Mouse (Mus musculus) frontal cortex, postnatal 36 days (tissue): ENCODE measurements around the gene Fam214b.
A peak's percentile ranks its signal among the peaks of the same experiment; 100 is the strongest.

Experiments
- DNase-seq, 2 experiments: peaks; one replicate each; pipeline ENCODE4 v3.0.0; 2022; ENCODE audit warnings: low spot score in 2 of 2

Gene Fam214b

DNA sequence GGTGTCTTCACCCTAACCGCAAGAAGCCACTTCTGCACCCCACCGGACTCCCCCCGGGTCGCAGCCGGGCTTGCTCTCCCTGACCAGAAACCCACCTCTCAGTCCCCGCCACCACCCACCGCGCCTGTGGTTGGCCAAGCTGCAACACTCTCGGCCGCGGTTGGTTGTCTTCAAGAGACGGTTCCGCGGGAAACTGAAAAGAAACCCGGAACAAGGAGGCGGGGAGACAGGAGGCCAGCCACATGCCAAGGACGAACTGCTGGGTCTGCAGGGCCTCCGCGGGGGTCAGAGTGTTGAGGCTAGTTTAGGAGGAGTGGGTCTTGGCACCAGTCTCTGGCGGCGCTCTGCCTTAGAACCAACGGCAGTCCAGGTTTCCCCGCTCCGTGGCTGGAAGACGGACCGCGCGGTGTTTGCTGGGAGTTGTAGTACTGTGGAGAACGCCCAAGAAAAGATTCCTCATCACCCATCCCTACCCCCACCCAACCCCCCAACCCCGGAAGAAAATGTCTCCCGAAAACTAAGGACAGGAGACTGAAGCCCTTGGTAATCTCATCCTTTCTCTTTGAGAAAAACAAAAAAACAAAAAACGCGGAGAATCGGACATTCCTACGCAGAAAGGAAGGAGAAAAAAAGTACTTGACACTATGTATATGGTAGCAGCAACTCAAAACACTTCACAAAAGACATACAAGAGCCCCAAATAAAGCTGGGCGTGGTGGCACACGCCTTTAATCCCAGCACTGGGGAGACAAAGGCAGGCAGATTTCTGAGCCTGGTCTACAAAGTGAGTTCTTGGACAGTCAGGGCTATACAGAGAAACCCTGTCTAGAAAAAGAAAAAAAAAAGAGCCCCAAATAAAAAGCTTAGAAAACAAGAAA, 35.6 kb downstream of the Fam214b start, which contains the start of gene Fancg:
Gene Fancg (minus strand): TSS at position 346 of the 878 bp plus-strand sequence.
- peak; percentile 85 to 88 for DNase-seq

DNA sequence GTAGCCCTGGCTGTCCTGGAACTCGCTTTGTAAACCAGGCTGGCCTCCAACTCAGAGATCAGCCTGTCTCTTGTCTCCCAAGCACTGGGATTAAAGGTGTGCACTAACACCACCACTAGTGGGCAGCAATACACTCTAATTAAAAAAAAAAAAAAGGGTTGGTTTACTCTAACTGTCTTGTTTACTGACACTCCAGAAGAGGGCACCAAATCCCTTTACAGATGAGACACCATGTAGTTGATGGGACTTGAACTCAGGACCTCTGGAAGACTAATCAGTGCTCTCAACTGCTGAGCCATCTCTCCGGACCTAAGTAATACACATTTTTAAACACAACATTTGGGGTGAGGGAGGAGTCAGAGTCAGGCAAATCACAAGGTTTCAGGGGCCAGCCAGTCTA, 40.3 kb downstream of the Fam214b start:
- DNase-seq, result peak in 1 of 2 experiments; percentile 20

DNA sequence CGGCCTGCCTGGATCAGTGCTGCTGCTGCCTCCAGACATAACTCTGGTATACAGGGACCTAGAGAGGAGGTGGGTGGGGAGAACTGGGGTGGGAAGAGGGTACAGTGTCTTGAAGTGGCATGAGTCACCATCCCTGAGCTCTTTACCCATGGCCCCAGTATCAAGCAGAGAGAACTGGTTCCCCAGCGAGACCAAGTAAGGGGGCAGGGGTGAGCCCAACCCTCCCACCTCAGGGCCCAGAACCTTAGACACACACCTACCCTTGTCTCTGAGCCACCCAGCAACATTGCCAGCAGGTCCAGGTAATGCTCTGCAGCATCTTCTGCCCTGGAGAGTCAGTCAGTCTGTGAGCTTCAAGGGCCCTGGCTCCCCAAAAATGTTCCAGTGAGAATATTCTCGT, 41.1 kb downstream of the Fam214b start:
- DNase-seq, result no peak

DNA sequence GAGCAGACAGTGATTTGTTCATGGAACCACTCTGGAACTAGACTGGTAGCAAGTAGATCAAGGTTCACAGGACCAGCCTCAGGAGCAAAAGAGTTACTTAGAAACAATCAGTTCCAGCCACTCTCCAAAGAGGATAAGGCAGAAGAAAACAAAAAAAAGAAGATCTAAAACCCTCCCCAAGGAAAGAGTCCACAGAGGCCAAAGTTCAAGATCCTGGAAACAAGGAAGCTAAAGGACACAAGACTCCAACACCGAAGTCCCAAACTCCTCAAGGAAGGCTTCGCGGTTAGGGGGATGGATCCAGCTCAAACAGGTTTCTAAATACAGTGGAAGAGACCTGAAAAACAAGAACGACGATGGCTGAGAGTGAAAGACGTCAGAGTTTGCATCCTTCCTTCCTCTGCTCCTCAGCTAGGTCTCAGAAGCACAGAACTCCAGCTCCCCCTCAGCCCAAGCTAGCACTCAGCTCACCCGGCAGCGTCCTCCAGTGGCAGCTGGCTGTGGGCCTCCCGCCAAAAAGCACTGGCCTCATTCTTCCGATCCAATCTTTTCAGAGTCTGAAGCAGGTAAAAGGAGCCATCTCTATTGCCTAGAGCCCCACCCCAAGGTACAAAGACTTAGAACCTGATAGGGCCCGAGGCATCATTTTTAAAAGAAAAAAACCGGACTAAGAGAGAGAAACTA, 43.1 kb downstream of the Fam214b start:
- DNase-seq, result no peak

DNA sequence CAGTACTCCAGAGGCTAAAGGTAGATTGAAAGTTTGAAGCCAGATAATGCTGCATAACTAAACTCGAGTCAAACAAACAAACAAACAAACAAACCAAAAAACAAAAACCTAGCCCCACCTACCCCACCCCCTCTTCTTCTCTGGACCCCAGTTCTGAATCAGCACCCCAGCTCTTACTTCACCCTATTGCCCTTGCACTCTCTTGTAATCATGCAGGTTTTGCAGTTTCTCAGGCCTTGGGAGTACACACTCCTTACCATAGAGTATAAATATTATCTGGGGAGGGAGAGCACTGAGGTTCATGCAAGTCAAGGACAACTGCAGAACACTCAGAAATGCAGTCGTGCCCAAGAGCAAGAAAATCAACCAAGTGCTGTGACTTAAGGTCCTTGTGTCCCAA, 44.7 kb downstream of the Fam214b start:
- no peak for DNase-seq

DNA sequence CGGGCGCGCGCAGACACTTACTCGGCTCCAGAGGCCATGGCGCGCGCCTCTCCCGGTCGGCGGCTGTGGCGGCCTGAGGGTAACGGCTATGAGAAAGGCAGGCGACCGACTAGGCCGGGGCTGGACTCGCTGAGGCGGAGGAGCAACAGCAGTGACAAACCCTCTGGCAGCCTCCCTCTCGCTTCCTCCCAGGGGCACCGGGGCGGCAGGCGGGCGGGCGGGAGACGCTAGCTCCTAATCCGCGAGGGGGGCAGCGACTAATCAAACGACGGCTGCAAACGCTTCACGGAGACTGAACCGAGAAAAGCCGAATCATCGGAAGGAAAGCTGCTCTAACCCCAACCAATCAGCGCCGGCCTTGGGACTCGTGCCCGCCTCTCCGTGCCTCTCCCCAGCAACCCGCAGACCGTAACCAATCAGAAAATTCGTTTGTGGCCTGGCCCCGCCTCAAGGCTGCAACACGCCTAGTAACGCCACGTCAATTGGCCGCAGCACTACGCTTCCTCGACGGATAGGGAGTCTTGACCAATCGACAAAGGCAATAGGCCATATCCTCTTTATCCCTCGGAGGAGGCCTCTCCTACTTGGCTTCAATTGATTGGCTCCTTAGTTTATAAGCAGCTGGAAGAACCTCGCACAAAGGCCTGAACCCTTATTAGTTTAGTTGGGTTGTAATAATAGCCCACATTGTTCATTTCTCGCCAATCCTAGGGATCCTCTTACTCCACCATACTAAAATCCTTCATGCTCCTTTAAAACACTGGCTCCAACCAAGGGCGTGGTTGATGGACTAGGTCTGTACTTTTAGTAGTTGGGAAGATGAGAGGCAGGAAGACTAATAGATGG, 45.7 kb downstream of the Fam214b start, which contains the start of gene Vcp:
Gene Vcp (minus strand): TSS at position 367 of the 846 bp plus-strand sequence.
- DNase-seq, result peak; percentile 99

DNA sequence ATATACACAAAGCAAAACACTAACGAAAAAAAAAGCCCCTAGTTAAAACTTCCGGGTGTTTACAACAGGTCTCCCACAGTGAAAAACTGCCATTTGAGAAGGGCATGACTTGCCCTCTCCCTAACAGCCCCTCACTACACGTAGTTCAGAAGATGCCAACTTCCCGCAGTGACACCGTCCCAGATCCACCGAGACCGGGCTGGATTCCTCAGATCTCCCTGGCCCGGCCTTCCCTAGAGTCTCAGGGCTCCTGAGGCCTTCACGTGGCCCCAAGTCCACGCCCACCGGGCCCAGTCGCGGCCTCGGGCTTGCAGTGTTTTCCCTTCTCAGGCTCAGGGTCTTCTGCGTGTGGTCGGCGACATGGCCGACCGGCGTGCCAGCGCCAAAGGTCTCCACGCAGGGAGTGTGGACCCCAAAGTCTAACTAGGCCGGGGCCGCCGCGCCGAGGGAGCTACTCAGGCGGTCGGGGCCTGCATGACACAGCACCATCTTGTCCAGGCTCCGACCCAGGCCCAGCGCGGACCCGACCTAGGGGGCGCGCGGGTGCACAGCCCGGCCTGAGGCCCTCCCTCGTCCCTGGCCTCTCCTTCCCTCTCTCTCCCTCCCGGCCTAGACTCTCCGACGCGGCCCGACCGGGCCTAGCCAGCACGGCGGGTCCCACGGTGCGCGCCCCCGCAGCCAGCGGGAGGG, 46.4 kb downstream of the Fam214b start:
- peak; percentile 65 to 67 for DNase-seq

DNA sequence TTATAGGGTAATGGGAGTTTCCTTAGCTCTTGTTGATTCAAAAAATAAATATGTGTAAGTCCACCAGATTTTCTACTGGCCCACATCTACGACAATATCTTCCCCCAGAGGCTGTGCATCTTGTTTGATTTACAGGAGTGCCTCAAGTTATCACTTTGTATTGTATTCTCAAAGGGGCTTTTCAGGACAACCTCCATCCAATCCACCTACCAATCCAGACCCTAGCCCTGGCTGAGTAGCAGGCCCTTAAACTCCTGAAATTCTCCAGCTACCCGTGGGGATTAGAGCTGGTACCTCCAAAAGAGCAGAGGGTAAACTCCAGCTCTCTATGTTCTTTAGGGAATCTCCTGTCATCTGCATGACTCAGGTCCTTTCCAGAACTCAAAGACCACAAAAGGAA, 48.0 kb downstream of the Fam214b start:
- DNase-seq, result no peak

DNA sequence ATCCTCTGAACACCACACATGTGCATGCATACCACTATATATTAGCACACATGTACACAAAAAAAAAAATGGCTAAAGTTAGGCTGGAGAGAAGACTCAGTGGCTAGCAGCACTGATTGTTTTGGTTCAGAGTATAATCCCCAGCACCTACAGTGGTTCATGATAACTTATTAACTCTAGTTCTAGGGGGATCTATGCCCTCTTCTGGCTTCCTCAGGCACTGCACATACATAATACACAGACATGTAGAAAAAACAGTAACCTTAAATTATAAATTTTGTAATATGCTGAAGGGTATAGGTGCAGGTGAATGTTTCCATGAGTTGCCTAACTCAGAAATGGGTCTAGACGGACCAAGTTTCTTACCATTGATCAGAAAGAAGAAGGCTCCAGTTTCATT, 57.7 kb downstream of the Fam214b start:
- DNase-seq, result no peak
